Mouse (Mus musculus) cerebellum, postnatal 36 days (tissue): Measurements from ENCODE around the gene Bpifb6.
A peak's percentile ranks its signal among the peaks of the same experiment; 100 is the strongest.

Experiments used
- DNase-seq, 2 experiments: peaks; one replicate each; pipeline ENCODE4 v3.0.0; 2021 to 2022; ENCODE audit warnings: mixed read lengths in 2 of 2

The Bpifb6 gene

DNA sequence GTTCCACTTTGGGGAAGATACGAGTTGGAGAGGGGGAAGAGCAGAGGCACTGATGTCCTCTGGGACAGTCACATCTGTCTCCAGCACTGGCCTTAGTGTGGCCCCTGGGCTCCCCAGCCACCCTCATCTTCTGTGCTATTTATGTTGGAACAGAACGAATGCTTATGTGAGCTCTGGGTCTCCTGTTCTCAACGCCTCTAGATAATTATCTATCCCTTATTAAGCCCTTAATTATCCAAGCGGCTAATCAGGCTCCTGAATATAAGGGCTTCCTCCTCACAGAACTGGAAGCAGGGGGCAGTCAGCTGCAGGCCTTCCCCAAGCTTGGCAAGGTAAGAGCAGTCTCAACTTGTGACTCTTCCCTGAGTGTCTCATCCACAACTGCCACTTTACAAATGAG, at the start of gene Bpifb6:
Gene Bpifb6, plus strand, starts transcription at position 301 of the 400 bp plus-strand sequence.
- DNase-seq = no peak

DNA sequence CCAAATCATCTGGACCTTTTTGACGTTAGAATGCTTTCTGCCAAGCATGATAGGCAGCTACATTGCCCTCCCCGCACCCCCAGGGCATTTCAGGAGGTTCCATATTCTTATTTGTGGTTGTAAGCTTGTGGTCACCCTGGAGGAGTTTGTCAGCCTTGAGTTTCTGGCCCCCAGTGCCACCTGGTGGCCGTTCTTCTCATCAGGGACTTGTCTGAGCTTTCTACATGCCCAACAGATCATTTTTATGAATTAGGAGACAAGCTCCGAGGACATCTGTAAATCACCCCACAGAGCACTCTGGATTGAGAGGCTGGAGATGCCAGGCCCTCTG, 49.2 kb upstream of the Bpifb6 start:
- DNase-seq = peak; percentile 85 to 86

DNA sequence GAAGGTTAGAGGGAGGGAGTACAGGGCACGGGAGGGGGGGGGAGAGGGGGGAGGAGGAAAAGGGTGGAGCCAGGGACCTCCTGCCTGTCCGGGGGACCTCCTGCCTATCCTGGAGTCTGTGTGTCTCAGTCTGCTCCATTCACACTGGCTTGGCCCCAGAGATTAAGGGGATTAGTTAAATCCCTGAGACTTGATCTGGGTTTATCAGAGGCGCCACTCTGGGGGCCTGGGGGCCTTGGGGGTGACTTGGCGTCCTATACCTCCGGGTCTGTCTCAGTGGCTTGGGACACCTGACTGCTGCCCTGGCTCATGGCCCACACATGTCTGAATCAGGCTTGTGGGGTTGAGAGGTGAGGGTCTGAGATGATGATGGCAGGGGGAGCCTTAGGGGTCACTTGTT, 46.6 kb upstream of the Bpifb6 start:
- DNase-seq = no peak

DNA sequence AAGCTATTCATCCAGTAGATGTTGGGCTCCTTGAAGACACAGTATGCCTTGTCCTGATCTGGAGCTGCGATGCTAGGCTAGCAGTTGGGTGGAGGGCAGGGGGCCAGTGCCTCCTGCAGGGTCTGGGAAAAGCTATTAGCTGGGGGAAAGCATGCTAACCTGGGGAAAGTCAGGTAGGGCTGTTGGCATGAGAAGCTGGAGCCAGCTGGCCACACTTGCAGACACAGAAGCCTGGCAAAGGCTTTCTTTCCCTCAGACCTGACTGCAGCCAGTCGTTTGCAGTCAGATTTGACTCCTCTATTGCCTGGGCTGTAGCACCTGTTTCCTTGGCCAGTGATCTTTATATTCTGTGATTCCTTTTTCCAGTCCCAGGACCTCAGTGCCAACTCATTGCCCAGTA, 40.6 kb upstream of the Bpifb6 start:
- peak; percentile 71 to 76 for DNase-seq

DNA sequence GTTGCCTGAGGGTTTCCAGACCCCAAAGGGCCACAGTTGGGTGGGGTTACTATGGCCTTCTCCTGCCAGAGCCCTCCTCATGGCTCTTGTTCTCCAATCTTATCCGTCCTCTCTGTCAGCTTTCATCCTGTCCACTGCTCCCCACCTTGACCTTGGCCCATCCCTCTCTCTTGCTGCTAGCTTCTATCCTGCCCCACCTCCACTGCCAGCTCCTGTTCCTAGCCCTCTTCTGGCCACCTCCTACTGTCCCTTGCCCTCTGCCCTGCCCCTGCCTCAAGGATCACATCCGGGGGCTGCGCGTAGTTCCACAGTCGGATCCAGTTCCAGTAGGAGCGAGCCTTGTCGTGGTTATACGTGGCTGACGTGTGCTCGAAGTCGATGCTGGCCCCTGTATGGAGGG, 39.9 kb upstream of the Bpifb6 start:
- DNase-seq = no peak

DNA sequence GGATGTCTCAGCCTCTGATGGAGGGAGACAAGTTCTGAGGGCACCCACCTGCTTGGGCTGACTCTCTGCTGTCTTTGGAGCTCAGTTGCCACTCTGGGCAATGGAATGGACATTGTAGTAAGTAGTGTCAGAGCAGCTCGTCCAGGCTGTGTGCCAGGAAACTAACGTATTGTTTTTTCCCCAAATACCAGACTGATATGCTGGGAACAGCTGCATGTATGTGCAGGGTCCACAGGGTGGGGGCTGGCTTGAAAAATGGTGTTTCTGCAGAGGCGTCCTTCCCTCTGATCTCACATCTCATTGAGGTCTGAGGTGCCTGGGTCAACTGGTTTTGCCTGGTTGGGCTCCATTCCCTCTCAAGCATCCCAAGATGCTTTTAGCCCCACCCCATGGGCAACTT, 39.5 kb upstream of the Bpifb6 start:
- DNase-seq = no peak

DNA sequence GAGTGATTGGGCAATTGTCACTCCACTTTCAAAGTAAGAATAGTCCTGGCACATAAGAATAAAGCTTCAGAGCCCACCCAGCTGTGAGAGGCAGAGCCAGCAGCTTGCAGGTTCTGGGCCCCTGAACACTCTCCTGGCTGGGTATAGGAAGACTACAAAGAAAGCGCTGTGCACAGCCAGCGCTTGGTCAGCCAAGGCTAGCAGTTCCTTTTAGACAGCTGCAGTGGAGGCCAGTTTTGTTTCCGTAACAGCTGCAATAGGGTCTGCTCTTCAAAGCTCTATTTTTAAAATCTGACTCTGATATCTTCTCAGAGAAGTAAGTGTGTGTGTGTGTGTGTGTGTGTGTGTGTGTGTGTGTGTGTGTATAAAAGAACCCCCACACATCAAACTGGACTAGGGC, 38.2 kb upstream of the Bpifb6 start:
- no peak for DNase-seq

DNA sequence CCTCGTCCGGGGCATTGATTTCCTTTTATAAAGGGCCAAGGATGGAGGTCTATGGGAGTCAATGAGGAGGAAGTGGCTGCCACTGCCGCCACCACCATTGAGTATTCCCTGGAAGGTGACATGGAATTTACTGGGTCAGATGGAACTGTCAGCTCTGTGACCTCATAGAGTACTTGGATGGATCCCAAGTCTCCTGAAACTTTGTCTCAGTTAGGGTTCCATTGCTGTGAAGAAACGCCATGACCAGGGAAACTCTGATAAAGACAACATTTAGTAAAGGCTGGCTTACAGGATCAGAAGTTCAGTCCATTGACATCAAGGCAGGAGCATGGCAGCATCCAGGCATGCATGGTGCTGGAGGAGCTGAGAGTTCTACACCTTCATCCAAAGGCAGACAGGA, 29.2 kb upstream of the Bpifb6 start, which contains the start of gene Sun5:
Gene Sun5, minus strand, starts transcription at position 101 of the 400 bp plus-strand sequence.
- DNase-seq = no peak

DNA sequence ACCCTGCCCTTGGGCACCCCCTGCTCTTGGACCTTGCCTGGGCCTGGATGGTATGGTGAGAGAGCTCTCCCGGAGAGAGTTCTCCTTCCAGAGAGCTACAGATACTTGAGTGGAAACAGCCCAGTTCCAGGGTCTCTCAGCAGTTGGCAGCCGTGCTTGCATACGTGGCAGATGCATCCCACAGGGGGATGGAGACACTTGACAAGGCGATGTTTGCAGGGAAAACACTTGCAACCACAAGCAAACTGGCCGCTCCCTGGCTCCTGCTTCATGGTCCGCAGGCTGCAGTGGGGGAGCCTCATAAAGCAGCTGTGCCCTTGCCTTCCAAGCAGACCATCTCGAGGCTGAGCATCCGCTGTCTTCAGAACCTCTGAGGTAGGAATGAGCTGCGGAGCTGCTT, 25.4 kb upstream of the Bpifb6 start, which contains the start of gene Bpifb2:
Gene Bpifb2, plus strand, starts transcription at position 301 of the 400 bp plus-strand sequence.
- no peak for DNase-seq

DNA sequence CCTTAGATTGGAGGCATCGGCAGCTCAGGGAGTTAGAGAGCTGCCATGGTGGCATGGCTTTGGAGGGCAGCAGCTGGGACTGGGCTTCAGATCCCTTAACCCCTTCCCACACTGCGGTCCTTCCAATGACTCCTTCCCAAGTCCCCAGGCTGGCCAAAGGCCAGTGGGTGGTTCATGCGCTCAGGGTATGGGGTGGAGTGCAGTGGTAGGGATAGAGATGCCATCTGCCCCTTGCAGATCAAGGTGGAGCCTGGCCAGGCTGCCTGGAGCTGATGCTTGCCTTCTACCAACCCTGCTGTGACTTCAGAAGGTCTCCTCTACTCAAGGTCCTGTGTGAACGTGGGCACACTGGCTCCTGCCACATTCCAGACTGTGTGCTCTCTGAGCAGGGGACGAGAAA, 1.1 kb upstream of the Bpifb6 start:
- DNase-seq = peak in 1 of 2 experiments; percentile 25

DNA sequence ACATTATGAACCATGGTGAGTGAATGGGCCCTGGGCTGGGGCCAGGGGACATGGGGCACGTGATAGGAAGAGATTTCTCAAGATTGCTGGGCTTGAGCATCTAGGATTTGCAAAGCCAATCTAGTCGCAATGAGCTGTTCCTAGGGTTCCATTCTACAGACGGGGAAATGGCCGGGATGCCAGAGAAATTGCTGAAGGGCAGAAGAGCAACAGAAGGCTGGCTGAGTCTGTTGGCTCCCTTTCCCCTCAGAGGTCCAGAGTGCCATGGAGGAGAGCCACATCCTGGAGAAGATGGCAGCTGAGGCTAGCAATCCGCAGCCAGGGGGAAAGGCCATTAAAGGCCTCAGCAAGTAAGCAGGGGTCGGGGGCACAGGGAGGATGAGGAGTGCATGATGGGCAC, 2.5 kb downstream of the Bpifb6 start:
- peak; percentile 50 to 59 for DNase-seq

DNA sequence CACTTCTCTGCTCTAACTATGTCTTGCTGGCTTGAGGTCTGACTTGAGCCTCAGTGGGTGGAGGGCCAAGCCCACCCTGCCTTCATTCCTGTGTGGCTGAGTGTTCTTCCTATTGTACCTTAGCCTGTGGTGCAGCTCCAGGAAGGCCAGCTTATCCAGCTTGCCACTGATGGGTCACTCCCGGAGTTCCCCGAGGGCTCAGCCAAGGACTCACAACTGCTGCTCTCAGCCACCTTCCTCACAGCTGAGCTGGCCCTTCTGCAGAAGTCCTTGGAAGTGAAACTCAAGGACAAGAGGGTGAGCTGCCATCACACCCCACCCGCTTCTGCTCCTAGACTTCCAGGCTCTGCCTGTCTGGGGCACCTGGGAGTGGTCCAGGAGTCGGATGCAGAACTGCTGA, 6.4 kb downstream of the Bpifb6 start:
- no peak for DNase-seq

DNA sequence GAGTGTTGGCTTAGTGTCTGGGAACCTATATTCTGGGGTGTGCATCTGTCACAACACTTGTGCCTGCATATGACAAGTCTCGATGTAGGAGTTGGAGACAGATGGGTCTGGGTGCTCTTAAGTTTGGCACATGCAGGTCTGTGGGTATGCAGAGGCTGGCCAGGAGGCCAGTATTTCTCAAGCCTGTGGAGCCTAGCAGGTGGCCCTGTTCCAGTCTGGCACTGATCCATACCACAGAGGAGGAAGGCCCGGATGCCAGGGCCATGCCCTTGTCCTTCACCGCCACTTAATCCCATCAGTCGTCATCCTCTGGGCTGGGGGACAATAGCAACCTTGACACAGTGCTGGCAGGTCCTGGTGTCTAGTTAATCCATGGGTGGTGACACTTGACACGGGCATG, 14.0 kb downstream of the Bpifb6 start:
- DNase-seq = peak; percentile 12 to 16

DNA sequence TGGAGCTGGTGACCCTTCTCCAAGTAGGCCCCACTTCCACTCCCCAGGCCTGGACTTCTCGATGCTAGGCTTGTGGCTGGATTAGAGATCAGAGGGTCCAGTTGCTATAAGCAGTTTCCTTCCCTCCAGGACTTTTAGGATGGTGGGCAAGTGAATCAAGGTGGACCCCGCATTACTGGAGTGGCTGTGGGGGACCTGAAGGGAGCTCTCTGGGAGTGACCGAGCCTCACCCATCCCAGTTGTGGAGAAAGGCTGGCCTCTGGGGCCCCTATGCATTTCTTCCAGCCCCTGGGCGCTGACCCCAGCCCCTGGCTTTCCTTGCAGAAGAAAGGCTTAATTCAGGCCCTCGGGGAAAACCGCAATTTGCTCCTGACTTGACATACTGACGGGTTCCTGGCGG, 17.7 kb downstream of the Bpifb6 start, which contains the start of gene Bpifb3:
Gene Bpifb3, plus strand, starts transcription at position 301 of the 400 bp plus-strand sequence.
- no peak for DNase-seq

DNA sequence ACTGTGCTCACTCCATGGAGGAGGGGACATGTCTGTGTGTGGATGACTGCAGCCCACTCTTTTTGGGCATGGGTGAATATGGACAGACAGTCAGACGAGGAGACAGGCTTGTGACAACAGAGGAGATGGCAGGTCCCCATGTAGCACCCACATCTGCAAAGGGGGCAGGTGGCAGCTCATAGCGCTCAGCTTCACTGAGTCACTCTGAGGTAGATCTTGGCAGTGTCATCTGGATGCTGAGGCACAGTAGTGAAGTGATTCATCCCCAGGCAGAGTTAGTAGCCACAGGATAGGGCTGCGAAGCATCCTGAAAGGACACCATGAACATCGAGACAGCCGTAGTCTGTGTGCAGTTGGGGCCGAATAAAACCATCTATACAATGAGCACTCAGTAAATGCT, 21.1 kb downstream of the Bpifb6 start:
- DNase-seq = no peak

DNA sequence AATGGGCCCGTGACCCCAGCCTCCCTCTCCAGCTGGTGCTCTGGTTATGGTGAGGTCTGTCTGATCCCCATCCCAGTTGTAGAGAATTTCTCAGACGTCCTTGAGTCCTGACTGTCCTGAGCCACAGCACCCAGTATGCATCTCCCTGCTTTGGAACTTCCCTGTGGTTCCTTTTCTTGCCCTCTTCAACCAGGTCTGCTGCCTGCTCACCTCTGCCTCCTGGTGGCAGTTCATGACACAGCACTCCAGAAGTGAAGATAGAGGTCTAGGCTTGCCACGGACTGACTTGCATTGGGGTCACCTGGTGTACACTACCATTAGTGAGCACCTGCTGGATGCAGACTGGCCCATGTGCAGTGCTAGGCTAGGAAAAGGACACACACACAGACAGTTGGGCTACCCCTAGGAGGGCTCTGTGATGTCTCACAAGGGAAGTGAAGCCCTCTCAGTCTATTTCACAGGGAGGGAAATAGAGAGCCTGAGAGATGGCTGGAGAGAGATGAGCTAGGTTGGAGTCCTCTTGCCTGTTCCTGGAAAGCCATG, 29.8 kb downstream of the Bpifb6 start:
- DNase-seq = peak; percentile 67 to 68

DNA sequence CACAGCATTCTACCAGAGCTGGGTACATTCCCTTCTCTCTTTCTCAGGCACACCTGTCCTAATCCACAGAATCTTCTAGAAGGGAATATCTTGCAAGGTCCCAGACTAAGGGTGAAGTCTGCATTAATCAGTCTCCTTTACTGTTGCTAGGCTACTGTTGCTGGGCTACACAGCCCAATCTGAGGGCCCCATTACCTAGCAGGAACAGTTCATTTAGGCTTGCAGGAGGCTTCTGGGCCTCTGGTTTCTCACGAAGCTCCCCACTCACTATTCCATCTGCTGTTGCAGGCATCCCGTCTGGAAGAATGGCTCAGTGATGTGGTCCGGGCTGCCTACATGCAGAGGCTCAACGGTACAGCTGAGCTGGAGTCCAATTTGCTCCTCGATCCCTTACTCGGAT, 30.9 kb downstream of the Bpifb6 start:
- DNase-seq = no peak

DNA sequence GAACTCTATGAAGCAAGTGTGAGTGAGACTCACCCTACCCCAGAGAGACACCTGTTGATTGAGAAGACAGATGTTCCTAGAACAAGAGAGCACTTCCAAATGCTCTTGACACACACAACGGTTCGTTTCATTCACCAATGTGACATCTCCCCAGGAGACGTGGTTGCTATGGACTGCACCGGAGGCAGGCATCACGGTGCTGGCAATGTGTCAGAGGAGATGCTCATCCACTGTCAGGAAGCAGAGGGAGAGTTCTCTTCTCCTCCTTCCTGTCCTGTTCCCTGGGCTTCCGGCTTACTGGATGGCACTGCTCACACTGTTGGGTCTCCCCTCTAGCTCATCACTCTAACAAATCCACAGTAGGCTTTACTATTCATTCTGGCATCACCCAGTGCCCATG, 33.1 kb downstream of the Bpifb6 start:
- DNase-seq = no peak

DNA sequence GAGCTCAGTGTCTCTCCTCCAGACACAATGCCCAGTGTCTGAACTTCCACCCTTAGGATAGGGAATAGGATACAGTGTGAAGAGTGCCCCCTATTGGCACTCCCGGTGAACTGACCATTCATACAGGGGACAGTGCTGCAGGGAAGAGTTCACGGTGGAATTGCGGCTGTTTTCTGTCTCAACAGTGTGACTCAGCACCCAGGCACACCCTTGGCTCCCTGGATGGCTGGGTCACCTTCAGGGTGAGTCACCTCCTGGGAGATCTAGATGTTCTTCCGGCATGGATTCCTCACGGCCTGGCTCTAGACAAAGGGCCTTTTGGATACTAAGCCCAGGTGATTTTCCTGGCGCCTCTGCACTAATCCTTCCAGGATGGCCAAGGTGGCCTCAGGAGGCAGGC, 35.2 kb downstream of the Bpifb6 start:
- no peak for DNase-seq

DNA sequence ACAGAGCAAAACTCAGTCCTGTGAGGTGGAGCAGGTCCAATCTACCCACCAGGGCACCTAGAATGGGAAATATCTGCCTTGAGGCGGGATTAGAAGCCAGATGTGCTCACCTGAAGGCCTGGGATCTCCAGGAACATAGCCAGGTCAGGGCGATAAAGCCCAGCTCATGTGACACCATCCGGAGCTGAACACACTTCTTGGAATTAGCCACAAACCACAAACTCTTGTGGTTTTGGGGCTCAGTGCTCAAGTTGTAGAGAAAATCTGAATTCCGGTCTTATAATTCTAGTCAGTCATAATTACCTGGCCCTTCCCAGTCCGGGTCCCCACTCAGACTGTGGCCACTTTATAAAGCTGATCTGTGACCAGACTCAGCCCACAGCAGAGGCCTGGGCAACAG, 37.7 kb downstream of the Bpifb6 start, which contains the start of gene Bpifb4:
Gene Bpifb4, plus strand, starts transcription at position 370 of the 400 bp plus-strand sequence.
- no peak for DNase-seq

DNA sequence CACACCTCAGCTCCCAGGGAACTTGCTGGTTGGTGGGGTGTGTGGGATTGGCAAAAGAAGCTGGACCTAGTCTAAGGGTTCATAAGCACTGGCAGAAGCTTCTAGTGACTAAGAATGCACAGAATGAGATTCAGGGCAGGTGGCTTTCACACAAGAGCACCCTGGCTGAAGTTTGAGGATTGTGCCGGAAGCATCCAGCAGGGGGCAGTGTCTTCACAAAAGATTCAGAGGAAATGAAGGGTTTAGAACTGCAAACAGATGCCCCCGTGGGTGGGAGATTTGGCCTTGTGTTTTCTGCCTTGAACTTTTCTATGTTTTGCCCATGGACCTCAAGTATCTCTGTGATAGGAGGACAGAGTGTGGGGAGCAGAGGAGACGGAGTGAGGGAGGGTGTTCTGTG, 43.3 kb downstream of the Bpifb6 start:
- peak; percentile 72 to 75 for DNase-seq

DNA sequence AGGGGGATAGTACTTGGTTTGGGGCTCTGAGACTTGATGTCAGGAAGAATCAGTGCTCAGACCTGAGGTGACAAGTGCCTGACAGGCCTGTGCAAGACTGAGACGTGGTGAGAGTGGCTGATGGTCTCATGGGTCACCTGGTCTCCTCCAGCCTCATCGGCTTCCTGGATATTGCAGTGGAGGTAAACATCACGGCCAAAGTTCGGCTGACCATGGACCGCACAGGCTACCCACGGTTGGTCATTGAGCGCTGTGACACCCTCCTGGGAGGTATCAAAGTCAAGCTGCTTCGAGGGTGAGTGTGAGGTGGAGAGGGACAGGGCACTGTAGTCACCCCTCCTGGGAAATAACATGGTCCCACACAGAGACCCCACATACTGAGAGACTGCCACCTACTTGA, 44.4 kb downstream of the Bpifb6 start:
- DNase-seq = no peak

DNA sequence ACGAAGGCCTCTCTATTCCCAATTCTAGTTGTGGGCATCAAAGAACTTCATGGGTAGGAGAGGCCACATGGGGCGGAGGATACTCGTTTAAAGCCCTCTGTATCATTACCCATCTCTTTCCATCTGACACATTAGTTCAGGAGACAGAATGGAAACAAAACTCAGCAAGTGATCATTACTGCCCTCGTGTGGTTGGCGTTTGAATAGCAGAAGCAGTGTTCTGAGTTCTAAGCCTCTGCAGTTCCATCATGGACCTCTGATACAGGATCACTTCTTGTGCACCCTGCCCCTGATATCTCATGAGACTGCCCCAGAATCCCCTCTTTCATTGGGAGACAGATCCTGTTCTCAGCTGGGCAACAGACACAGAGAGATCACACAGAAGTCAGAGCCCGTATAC, 52.7 kb downstream of the Bpifb6 start:
- peak; percentile 75 to 83 for DNase-seq

DNA sequence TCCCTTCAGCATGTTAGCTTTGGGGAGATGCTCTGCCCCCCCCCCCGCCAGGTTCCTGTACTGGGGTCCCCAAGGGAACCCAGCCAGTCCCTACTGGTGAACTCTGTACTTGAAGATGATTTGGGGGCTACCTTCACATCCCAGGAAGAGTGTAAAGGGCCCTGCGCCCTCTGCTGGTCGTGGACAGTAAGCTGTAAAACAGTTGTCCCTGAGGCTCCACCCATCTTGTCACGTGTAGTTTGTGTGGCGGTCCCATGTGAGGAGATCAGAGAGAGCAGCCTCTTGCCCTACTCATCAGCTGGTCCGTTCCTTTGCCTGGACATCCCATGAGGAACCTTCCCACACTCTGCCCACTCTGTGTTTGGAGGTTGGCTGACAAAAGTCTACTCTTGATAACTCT, 53.6 kb downstream of the Bpifb6 start:
- peak in 1 of 2 experiments; percentile 49 for DNase-seq
